Mouse (Mus musculus): Measurements from ENCODE around the gene Acap1. TPM values are rescaled to one million over a fixed set of nuclear protein-coding genes. Genes with fewer than 3 reads are reported as not detected.

The Acap1 gene
- polyA plus RNA-seq (2014; fragmentation: Nextera tagmentation; extraction: Ambion mirVana) = 1.5 and 2.1 TPM in 2 replicates

DNA sequence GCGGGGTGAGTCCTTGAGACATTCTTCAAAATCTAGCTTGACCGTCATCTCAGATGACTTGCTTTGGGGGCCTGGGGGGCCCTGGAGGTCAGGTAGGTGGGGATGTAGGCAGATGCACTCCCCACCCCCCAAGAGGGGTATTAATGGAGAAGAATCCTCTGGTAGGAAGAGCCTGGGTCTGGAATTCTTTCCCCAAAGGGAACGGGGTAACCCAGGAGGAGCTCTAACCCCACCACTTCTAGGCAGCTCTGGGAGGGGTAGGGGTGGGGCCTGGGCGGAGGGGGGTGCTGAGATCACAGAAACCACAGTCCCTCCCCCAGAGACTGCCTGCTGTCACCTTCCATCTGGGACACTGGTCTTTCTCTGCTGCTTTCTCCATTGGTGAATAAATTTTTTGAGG lies at the start of gene Acap1:
TSS of gene Acap1 (minus strand) at position 249 of the 400 bp plus-strand sequence.
- Histone ChIP-seq H3K4me3 (ENCODE audit: low read depth, low read length) (no peak within 1 kb of the TSS), H3K27ac (replicated peaks; ENCODE audit: low read depth, low read length) (no peak within 1 kb of the TSS), H3K9ac (ENCODE audit: low read depth, low read length) (peak within 1 kb of the TSS; percentile 1; the same call in 1 of the 2 replicates), H3K4me1 (ENCODE audit: control insufficient read depth, insufficient read depth, low read length) (peaks cover 12% of the 10 kb centered on the region), H3K36me3 (ENCODE audit: control insufficient read depth, insufficient read depth, low read length) (no peaks in the 10 kb centered on the region), H3K4me2 (ENCODE audit: low read depth, low read length) (no peak within 1 kb of the TSS), H3K9me3 (ENCODE audit: control insufficient read depth, low read length) (no peaks in the 10 kb centered on the region), H3K27me3 (replicated peaks; ENCODE audit: control insufficient read depth, insufficient read depth, low read length) (no peaks in the 10 kb centered on the region)
- DNase-seq (ENCODE audit: low spot score) (no peak), ATAC-seq (ENCODE audit: low read depth) (no peak)
- 72% methylated on average over 4 of the region's 4 CpGs for WGBS

DNA sequence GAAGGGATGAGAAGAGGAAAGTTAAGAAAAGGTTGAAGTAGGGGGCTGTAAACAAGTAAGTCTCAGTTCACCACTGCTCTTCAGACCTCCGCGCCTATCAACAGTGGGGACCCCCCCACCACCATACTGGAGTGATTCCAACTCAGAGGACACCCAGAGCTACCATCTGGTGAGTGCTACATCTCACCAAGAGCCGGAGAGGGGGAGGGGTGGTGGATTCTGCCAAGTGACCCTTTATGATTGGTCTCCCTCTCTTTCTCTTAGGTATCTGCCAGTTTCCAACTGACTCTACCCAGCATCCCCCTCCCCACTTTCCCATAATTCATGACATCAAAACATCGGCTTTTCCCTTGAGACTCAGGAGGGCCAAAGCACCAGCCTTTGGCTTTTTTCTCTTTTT lies 45.6 kb upstream of the Acap1 start:
- Histone ChIP-seq H3K36me3 (ENCODE audit: control insufficient read depth, insufficient read depth, low read length) (peaks cover 40% of the 10 kb centered on the region), H3K27me3 (replicated peaks; ENCODE audit: control insufficient read depth, insufficient read depth, low read length) (no peaks in the 10 kb centered on the region; the same call in none of the 2 replicates), H3K4me2 (ENCODE audit: low read depth, low read length) (no peak overlapping the region), H3K9me3 (ENCODE audit: control insufficient read depth, low read length) (no peaks in the 10 kb centered on the region), H3K4me3 (ENCODE audit: low read depth, low read length) (no peak overlapping the region), H3K27ac (replicated peaks; ENCODE audit: low read depth, low read length) (no peak overlapping the region), H3K4me1 (ENCODE audit: control insufficient read depth, insufficient read depth, low read length) (peaks cover 17% of the 10 kb centered on the region), H3K9ac (ENCODE audit: low read depth, low read length) (no peak overlapping the region)
- WGBS = 83% methylated on average over 4 of the region's 4 CpGs
- ATAC-seq (ENCODE audit: low read depth) (no peak), DNase-seq (ENCODE audit: low spot score) (no peak)

- Histone ChIP-seq H3K27ac (replicated peaks; ENCODE audit: low read depth, low read length) (no peak overlapping the region), H3K27me3 (replicated peaks; ENCODE audit: control insufficient read depth, insufficient read depth, low read length) (no peaks in the 10 kb centered on the region; the same call in none of the 2 replicates), H3K4me1 (ENCODE audit: control insufficient read depth, insufficient read depth, low read length) (peaks cover 19% of the 10 kb centered on the region), H3K4me3 (ENCODE audit: low read depth, low read length) (no peak overlapping the region), H3K9ac (ENCODE audit: low read depth, low read length) (no peak overlapping the region), H3K4me2 (ENCODE audit: low read depth, low read length) (no peak overlapping the region), H3K9me3 (ENCODE audit: control insufficient read depth, low read length) (no peaks in the 10 kb centered on the region), H3K36me3 (ENCODE audit: control insufficient read depth, insufficient read depth, low read length) (peaks cover 29% of the 10 kb centered on the region)
- DNase-seq (ENCODE audit: low spot score) = no peak
- WGBS = 93% methylated on average over 17 of the region's 17 CpGs
- no peak for ATAC-seq (ENCODE audit: low read depth)
These were observed 44.4 kb upstream of the Acap1 start for GRCm38 (mm10) chr11:69939731-69940130.

- peaks cover 19% of the 10 kb centered on the region for H3K4me1 ChIP-seq (ENCODE audit: control insufficient read depth, insufficient read depth, low read length)
- H3K9me3 ChIP-seq (ENCODE audit: control insufficient read depth, low read length) = no peaks in the 10 kb centered on the region
- no peak overlapping the region for H3K9ac ChIP-seq (ENCODE audit: low read depth, low read length)
- ATAC-seq (ENCODE audit: low read depth) (no peak), DNase-seq (ENCODE audit: low spot score) (no peak)
- 64% methylated on average over 4 of the region's 5 CpGs for WGBS
- H3K27ac ChIP-seq (replicated peaks; ENCODE audit: low read depth, low read length) = no peak overlapping the region
- no peak overlapping the region for H3K4me2 ChIP-seq (ENCODE audit: low read depth, low read length)
- no peak overlapping the region for H3K4me3 ChIP-seq (ENCODE audit: low read depth, low read length)
- H3K27me3 ChIP-seq (replicated peaks; ENCODE audit: control insufficient read depth, insufficient read depth, low read length) = no peaks in the 10 kb centered on the region; the same call in none of the 2 replicates
- H3K36me3 ChIP-seq (ENCODE audit: control insufficient read depth, insufficient read depth, low read length) = peaks cover 23% of the 10 kb centered on the region; the same call in 1 of the 2 replicates
These were observed 43.8 kb upstream of the Acap1 start for GRCm38 (mm10) chr11:69939181-69939580.

- H3K27ac ChIP-seq (replicated peaks; ENCODE audit: low read depth, low read length) = no peak overlapping the region
- 21% methylated on average over 9 of the region's 9 CpGs for WGBS
- no peak overlapping the region for H3K9ac ChIP-seq (ENCODE audit: low read depth, low read length)
- DNase-seq (ENCODE audit: low spot score) (no peak), ATAC-seq (ENCODE audit: low read depth) (no peak)
- peaks cover 19% of the 10 kb centered on the region for H3K4me1 ChIP-seq (ENCODE audit: control insufficient read depth, insufficient read depth, low read length)
- H3K4me2 ChIP-seq (ENCODE audit: low read depth, low read length) = no peak overlapping the region
- no peaks in the 10 kb centered on the region for H3K9me3 ChIP-seq (ENCODE audit: control insufficient read depth, low read length)
- peaks cover 16% of the 10 kb centered on the region; the same call in 1 of the 2 replicates for H3K36me3 ChIP-seq (ENCODE audit: control insufficient read depth, insufficient read depth, low read length)
- no peaks in the 10 kb centered on the region; the same call in none of the 2 replicates for H3K27me3 ChIP-seq (replicated peaks; ENCODE audit: control insufficient read depth, insufficient read depth, low read length)
- H3K4me3 ChIP-seq (ENCODE audit: low read depth, low read length) = no peak overlapping the region
These were observed 43.2 kb upstream of the Acap1 start for GRCm38 (mm10) chr11:69938401-69938979.

DNA sequence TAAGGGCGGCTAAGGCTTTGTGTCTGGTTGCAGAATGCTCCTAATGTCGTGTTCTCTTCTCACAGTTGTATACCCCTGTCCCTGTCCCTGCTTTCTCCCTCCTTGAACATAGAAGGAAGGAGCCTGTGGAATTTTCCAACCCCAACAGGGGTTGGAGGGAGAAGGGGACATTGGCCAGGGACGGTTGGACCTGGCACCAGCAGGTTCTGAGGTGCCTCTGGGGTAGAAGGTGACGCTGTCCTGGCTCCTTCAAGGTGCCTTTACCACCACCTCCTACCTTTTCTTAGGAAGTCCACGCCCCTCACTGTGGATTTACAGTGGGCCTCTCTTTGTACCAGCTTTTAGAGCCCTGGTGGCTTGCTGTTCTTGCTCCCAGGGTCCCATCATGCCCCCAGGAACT lies 42.5 kb upstream of the Acap1 start:
- no peak overlapping the region for H3K9ac ChIP-seq (ENCODE audit: low read depth, low read length)
- WGBS = 69% methylated on average over 5 of the region's 5 CpGs
- H3K4me1 ChIP-seq (ENCODE audit: control insufficient read depth, insufficient read depth, low read length) = peaks cover 19% of the 10 kb centered on the region

GRCm38 (mm10) chr11:69937385-69937784 lies 42.0 kb upstream of the Acap1 start:
- Histone ChIP-seq H3K9me3 (ENCODE audit: control insufficient read depth, low read length) (no peaks in the 10 kb centered on the region), H3K4me1 (ENCODE audit: control insufficient read depth, insufficient read depth, low read length) (peaks cover 19% of the 10 kb centered on the region), H3K27me3 (replicated peaks; ENCODE audit: control insufficient read depth, insufficient read depth, low read length) (no peaks in the 10 kb centered on the region; the same call in none of the 2 replicates), H3K9ac (ENCODE audit: low read depth, low read length) (peak overlapping the region; percentile 19; the same call in 1 of the 2 replicates), H3K36me3 (ENCODE audit: control insufficient read depth, insufficient read depth, low read length) (peaks cover 6% of the 10 kb centered on the region; the same call in 1 of the 2 replicates), H3K27ac (replicated peaks; ENCODE audit: low read depth, low read length) (no peak overlapping the region), H3K4me3 (ENCODE audit: low read depth, low read length) (no peak overlapping the region), H3K4me2 (ENCODE audit: low read depth, low read length) (peak overlapping the region; percentile 100; the same call in 1 of the 2 replicates)
- DNase-seq (ENCODE audit: low spot score) (no peak), ATAC-seq (ENCODE audit: low read depth) (no peak)
- WGBS = 36% methylated on average over 4 of the region's 4 CpGs

More for the DNA sequence above, 42.5 kb upstream of the Acap1 start:
- H3K4me3 ChIP-seq (ENCODE audit: low read depth, low read length) = no peak overlapping the region
- H3K36me3 ChIP-seq (ENCODE audit: control insufficient read depth, insufficient read depth, low read length) = peaks cover 10% of the 10 kb centered on the region; the same call in 1 of the 2 replicates
- H3K27me3 ChIP-seq (replicated peaks; ENCODE audit: control insufficient read depth, insufficient read depth, low read length) = no peaks in the 10 kb centered on the region; the same call in none of the 2 replicates
- 0 out of 2 replicates have a peak overlapping the region, but pooled peaks have one; percentile 100 for H3K4me2 ChIP-seq (ENCODE audit: low read depth, low read length)
- ATAC-seq (ENCODE audit: low read depth) = no peak
- no peak for DNase-seq (ENCODE audit: low spot score)
- H3K9me3 ChIP-seq (ENCODE audit: control insufficient read depth, low read length) = no peaks in the 10 kb centered on the region
- no peak overlapping the region for H3K27ac ChIP-seq (replicated peaks; ENCODE audit: low read depth, low read length)

GRCm38 (mm10) chr11:69936714-69937347 lies 41.5 kb upstream of the Acap1 start:
- peak overlapping the region; percentile 73 for H3K9ac ChIP-seq (ENCODE audit: low read depth, low read length)
- ATAC-seq (ENCODE audit: low read depth) = no peak
- DNase-seq (ENCODE audit: low spot score) = no peak

More at GRCm38 (mm10) chr11:69936714-69937347, 41.5 kb upstream of the Acap1 start:
- H3K9me3 ChIP-seq (ENCODE audit: control insufficient read depth, low read length) = no peaks in the 10 kb centered on the region
- H3K4me2 ChIP-seq (ENCODE audit: low read depth, low read length) = peak overlapping the region; percentile 100
- peaks cover 19% of the 10 kb centered on the region for H3K4me1 ChIP-seq (ENCODE audit: control insufficient read depth, insufficient read depth, low read length)
- H3K27ac ChIP-seq (replicated peaks; ENCODE audit: low read depth, low read length) = no peak overlapping the region
- 41% methylated on average over 9 of the region's 9 CpGs for WGBS
- no peaks in the 10 kb centered on the region; the same call in none of the 2 replicates for H3K27me3 ChIP-seq (replicated peaks; ENCODE audit: control insufficient read depth, insufficient read depth, low read length)
- H3K36me3 ChIP-seq (ENCODE audit: control insufficient read depth, insufficient read depth, low read length) = 0 out of 2 replicates have a peak, but pooled peaks cover under 1% of the 10 kb centered on the region
- peak overlapping the region; percentile 61 for H3K4me3 ChIP-seq (ENCODE audit: low read depth, low read length)
